Mouse (Mus musculus) liver, embryonic 12.5 days (tissue): ENCODE measurements around the gene Tst. TPM values are rescaled to one million over a fixed set of nuclear protein-coding genes. Genes with fewer than 3 reads are reported as not detected.

Experiments used
- ATAC-seq: fragments of 200-750 bp; cut with Nextera tagmentation; 2 replicates; pipeline ENCODE4 v1.8.0; 2017; ENCODE audit warnings: moderate number of reproducible peaks, mild to moderate bottlenecking, moderate library complexity
- H3K27ac ChIP-seq: fragments of 300-500 bp; sonication (generic); 2 replicates; pipeline ENCODE4 v1.5.1; 2016; ENCODE audit warnings: mild to moderate bottlenecking
- H3K27me3 ChIP-seq: fragments of 300-500 bp; sonication (generic); replicated peaks from 2 replicates; pipeline ENCODE4 v1.6.1; 2016; ENCODE audit warnings: mild to moderate bottlenecking, moderate library complexity
- H3K36me3 ChIP-seq: fragments of 300-500 bp; sonication (generic); 2 replicates; pipeline ENCODE4 v1.6.1; 2016; ENCODE audit warnings: mild to moderate bottlenecking, moderate library complexity
- H3K4me1 ChIP-seq: fragments of 300-500 bp; sonication (generic); 2 replicates; pipeline ENCODE4 v1.6.1; 2016
- H3K4me2 ChIP-seq: fragments of 300-500 bp; sonication (generic); 2 replicates; pipeline ENCODE4 v1.6.1; 2016; ENCODE audit warnings: mild to moderate bottlenecking, moderate library complexity
- H3K4me3 ChIP-seq: fragments of 300-500 bp; sonication (generic); 2 replicates; pipeline ENCODE4 v1.5.1; 2016; ENCODE audit warnings: mild to moderate bottlenecking, moderate library complexity
- H3K9ac ChIP-seq: fragments of 300-500 bp; sonication (generic); 2 replicates; pipeline ENCODE4 v1.6.1; 2016; ENCODE audit warnings: mild to moderate bottlenecking, moderate library complexity
- H3K9me3 ChIP-seq: fragments of 300-500 bp; sonication (generic); replicated peaks from 2 replicates; pipeline ENCODE4 v1.6.1; 2016; ENCODE audit warnings: mild to moderate bottlenecking, moderate library complexity
- WGBS: fragments of 180-500 bp; shearing (Covaris S2); methylation state at CpG from one replicate; pipeline ENCODE4 v1.1.7; 2016; ENCODE audit not compliant: insufficient replicate concordance; 5-methylcytosine and 5-hydroxymethylcytosine counted together
- polyA plus RNA-seq: library from polyadenylated mRNA; unstranded; fragments of >200 nt; fragmentation: Nextera tagmentation; extraction: Ambion mirVana; gene quantifications from 2 replicates; pipeline ENCODE4 v1.2.1, GENCODE M21; 2016

The Tst gene
- polyA plus RNA-seq, 1 experiment from 2014 or later, result 92.8 TPM

DNA sequence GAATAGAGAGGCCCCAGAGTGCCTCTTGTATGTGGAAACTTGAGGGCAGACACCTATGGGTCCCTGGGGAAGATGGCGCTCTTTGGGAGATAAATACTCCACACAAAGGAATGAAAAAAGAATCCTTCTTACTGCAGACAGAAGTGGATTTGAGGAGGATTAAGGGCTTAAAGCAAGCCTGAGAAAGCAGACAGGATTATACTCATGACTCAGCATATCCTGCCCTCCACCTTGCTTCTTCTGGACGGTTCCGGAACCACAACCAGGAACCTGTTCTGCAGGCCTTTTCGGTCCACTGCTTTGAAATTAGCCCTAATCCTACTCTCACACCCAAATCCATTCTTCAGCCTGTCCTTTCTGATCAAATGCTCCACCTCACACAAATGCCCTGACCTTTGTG is 23.6 kb downstream of the Tst start:
- H3K4me1 ChIP-seq, result peaks cover 9% of the 10 kb centered on the region; the same call in 1 of the 2 replicates
- no peaks in the 10 kb centered on the region for H3K9me3 ChIP-seq
- no peak overlapping the region for H3K4me3 ChIP-seq
- H3K27me3 ChIP-seq, result peaks cover 8% of the 10 kb centered on the region; the same call in 1 of the 2 replicates
- WGBS, result 83% methylated on average over 4 of the region's 4 CpGs
- ATAC-seq, result no peak
- no peaks in the 10 kb centered on the region for H3K36me3 ChIP-seq
- no peak overlapping the region for H3K27ac ChIP-seq
- no peak overlapping the region for H3K9ac ChIP-seq
- no peak overlapping the region for H3K4me2 ChIP-seq

DNA sequence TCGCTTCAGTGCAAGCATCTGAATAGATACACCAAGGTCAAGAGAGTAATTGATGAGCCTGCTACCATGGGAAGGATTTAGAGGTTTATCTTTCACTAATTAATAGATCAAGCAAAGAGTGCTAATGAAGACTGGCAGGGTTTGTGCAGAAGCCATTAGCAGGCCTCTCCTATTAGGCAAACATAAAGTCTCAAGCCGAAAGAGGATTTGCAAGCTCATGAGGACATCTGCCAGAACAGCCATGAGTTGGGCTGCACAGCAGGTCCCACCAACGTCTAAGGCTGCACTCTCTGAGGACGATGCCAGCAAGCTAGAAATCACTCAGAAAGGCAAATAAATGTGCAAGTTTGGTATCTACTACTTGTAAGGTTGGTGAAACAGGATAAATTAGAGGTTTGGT is 25.0 kb downstream of the Tst start:
- Histone ChIP-seq H3K4me1 (peaks cover 9% of the 10 kb centered on the region; the same call in 1 of the 2 replicates), H3K9me3 (no peaks in the 10 kb centered on the region), H3K36me3 (no peaks in the 10 kb centered on the region), H3K27me3 (peaks cover 5% of the 10 kb centered on the region; the same call in 1 of the 2 replicates), H3K4me3 (no peak overlapping the region), H3K9ac (no peak overlapping the region), H3K27ac (no peak overlapping the region), H3K4me2 (no peak overlapping the region)
- WGBS, result 56% methylated on average over 4 of the region's 4 CpGs
- no peak for ATAC-seq

DNA sequence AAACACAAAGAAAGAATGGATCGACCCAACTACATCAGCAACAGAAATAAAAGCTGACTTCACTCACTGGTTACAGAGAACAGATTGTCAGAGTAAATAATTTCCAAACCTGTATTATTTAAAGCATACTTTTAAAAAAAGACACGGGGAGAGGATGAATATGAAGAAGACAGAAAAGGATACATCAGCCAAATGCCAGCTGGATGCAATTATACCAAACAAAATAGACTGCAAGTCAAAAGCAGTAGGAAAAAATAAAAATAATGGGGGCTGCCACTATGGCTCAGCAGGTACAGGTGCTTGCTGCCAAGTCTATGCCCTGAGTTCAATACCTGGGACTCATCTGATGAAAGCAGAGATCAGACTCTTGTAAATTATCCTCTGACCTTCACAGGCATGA is 25.5 kb downstream of the Tst start:
- Histone ChIP-seq H3K4me2 (no peak overlapping the region), H3K9me3 (no peaks in the 10 kb centered on the region), H3K9ac (no peak overlapping the region), H3K4me3 (no peak overlapping the region), H3K36me3 (no peaks in the 10 kb centered on the region), H3K27ac (no peak overlapping the region), H3K27me3 (peaks cover 5% of the 10 kb centered on the region; the same call in 1 of the 2 replicates), H3K4me1 (peaks cover 9% of the 10 kb centered on the region; the same call in 1 of the 2 replicates)
- 59% methylated on average over 2 of the region's 2 CpGs for WGBS
- no peak for ATAC-seq

DNA sequence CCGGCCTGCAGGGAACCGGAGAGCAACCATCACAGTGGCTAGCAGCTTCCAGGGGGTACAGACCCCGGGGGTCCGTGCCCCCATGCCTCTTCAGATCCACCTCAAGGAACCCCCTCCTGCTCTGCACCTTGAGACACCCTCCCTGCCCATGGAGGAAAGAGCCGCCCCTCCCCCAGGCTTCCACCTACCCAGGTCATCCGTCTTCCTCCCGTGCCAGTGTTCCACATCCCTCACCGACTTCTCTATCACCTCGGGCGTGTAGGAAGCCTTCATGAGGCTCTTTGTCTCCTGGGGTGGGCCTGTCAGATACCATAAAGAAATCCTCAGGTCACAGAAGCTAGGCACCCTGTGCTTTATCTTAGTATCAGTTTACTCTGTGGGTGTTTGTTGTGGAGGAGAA is 27.2 kb downstream of the Tst start:
- ATAC-seq, result no peak
- H3K4me2 ChIP-seq, result no peak overlapping the region
- 63% methylated on average over 10 of the region's 10 CpGs for WGBS
- H3K36me3 ChIP-seq, result no peaks in the 10 kb centered on the region
- no peak overlapping the region for H3K27ac ChIP-seq
- H3K4me3 ChIP-seq, result no peak overlapping the region
- H3K27me3 ChIP-seq, result peaks cover 5% of the 10 kb centered on the region; the same call in 1 of the 2 replicates
- H3K9ac ChIP-seq, result no peak overlapping the region
- H3K9me3 ChIP-seq, result no peaks in the 10 kb centered on the region
- H3K4me1 ChIP-seq, result no peaks in the 10 kb centered on the region

DNA sequence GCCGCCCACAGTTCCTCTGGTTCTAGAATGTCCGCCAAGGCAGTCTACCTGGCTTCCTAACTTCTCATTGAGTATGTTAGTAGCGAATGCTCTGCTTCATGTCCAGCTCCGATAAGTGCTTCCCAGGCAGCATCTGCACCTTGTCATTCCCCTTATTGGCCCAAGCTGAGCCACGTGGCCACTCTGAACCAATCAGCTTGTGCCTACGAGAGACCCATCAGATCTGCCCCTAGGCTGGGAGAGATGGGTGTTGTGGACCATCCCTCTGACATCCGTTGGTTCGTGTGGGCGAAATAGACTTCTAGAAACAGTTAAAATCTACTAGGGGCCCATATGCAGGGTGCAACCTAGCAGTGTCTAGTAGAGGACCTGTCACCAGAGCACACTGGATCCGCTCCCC is 27.8 kb downstream of the Tst start:
- ATAC-seq, result no peak
- Histone ChIP-seq H3K36me3 (no peaks in the 10 kb centered on the region), H3K9me3 (no peaks in the 10 kb centered on the region), H3K4me1 (no peaks in the 10 kb centered on the region), H3K4me2 (no peak overlapping the region), H3K27ac (no peak overlapping the region), H3K4me3 (no peak overlapping the region), H3K9ac (no peak overlapping the region), H3K27me3 (peaks cover 5% of the 10 kb centered on the region; the same call in 1 of the 2 replicates)
- 67% methylated on average over 10 of the region's 10 CpGs for WGBS

DNA sequence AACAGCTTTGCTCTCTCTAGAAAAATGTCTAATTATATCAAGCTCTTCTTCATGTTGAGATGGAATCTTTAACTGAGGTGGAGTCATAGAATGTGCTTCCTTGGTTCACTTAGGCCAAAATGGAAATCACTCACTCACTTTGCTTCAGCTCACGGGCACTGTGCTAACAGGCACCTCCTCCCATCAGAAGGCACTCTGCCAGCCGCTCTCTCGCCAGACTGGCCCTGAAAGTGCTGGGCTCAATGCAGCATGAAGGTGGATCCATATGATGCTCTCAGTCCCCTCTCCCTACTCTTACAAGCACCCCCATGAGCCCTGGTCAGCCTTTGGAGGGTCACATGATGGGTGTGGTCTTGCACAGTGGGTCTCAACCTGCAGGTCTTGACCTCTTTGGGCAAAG is 31.5 kb downstream of the Tst start:
- no peak overlapping the region for H3K9ac ChIP-seq
- no peaks in the 10 kb centered on the region for H3K9me3 ChIP-seq
- no peak overlapping the region for H3K4me3 ChIP-seq
- H3K36me3 ChIP-seq, result no peaks in the 10 kb centered on the region
- no peak overlapping the region for H3K27ac ChIP-seq
- H3K4me2 ChIP-seq, result no peak overlapping the region
- ATAC-seq, result no peak
- 69% methylated on average over 3 of the region's 3 CpGs for WGBS
- H3K4me1 ChIP-seq, result no peaks in the 10 kb centered on the region
- H3K27me3 ChIP-seq, result peaks cover 21% of the 10 kb centered on the region

DNA sequence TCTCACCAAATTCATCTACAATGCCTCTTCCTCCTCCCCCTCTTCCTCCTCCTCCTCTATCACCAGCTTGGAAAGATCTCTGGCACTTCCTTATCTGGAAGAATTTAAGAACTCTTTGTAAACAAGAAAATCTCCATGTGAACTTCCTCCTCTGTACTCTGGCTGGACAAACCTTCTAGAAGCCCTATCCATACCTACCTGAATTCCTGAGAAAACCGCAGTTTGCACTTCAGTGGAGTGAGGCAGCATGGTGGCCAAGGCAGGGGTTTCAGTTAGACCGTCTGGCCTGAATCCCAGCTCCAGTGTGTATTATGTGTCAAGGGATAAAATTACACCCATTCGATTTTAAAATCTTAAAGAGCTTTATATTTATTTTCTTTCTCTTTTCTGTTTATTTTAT is 32.9 kb downstream of the Tst start:
- no peak overlapping the region for H3K4me3 ChIP-seq
- H3K27ac ChIP-seq, result no peak overlapping the region
- no peak overlapping the region for H3K9ac ChIP-seq
- H3K27me3 ChIP-seq, result peaks cover 18% of the 10 kb centered on the region
- WGBS, result 67% methylated on average over 3 of the region's 3 CpGs
- no peak for ATAC-seq
- no peak overlapping the region for H3K4me2 ChIP-seq
- H3K4me1 ChIP-seq, result no peaks in the 10 kb centered on the region
- H3K9me3 ChIP-seq, result no peaks in the 10 kb centered on the region
- H3K36me3 ChIP-seq, result no peaks in the 10 kb centered on the region

DNA sequence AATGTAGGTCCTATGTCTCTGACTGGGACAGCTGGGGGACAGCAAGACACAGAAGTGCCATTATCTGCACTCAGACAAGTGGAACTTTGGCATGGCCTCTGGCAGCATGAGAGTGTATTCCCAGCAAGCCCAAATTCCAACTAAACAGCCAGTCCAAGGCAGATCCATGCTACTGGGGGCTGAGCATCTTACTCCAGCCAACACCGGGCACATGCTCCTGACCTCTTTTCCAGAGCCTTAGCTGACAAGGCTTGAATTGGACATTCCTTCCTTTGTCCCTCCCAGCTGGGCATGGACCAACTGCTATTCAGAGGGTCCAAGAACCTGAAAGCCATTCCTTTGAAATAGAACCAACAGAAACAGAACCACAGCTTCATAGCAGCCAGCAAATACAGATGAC is 36.1 kb downstream of the Tst start:
- Histone ChIP-seq H3K36me3 (no peaks in the 10 kb centered on the region), H3K4me3 (no peak overlapping the region), H3K27me3 (peaks cover 21% of the 10 kb centered on the region), H3K9ac (no peak overlapping the region), H3K27ac (peak overlapping the region; percentile 15; the same call in 1 of the 2 replicates), H3K4me1 (no peaks in the 10 kb centered on the region), H3K4me2 (no peak overlapping the region), H3K9me3 (no peaks in the 10 kb centered on the region)
- 84% methylated on average over 1 of the region's 1 CpGs for WGBS
- ATAC-seq, result no peak

DNA sequence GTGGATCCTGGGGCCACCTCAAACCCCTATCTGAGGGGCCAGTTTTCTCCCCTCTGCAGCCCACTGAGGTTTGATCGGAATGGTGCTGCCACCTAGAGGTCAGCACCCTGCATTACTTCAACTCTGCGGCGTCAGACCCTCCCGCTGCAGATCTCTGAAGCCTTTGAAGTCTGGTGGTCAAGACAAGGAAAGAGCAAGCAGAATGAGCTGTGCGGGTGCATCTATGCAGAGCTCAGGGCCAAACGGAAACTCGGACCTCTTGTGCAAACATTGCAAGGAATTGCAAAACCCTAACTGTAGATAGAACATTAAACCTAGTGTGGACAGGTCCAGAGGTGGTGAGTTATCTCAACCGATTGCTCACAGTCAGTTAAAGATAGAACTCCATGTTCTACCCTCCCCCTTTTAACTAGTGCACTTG is 36.8 kb downstream of the Tst start:
- Histone ChIP-seq H3K27me3 (peaks cover 21% of the 10 kb centered on the region), H3K4me1 (no peaks in the 10 kb centered on the region), H3K9ac (no peak overlapping the region), H3K36me3 (no peaks in the 10 kb centered on the region), H3K4me2 (no peak overlapping the region), H3K4me3 (no peak overlapping the region), H3K27ac (no peak overlapping the region), H3K9me3 (no peaks in the 10 kb centered on the region)
- 4% methylated on average over 8 of the region's 8 CpGs for WGBS
- peak; percentile 79 for ATAC-seq

DNA sequence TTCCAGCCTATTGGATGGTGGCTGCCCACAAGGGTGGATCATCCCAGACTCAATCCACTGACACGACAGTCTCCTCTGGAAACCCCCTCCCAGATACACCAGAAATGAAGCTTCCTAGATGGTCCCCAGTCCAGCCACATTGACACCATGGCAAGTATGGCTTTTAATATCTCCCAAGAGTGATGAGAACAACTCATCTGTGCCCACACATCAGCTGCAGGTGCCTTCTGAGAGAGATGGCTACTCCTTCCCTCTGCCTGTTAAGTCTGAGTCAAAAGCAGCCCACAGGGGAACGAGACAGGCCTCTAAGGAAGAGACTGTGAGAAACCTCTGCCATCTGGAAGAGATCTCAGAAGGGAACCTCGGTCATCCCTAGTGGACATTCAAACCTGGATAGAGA is 37.9 kb downstream of the Tst start:
- H3K4me2 ChIP-seq, result no peak overlapping the region
- no peak for ATAC-seq
- no peak overlapping the region for H3K4me3 ChIP-seq
- H3K27ac ChIP-seq, result no peak overlapping the region
- no peak overlapping the region for H3K9ac ChIP-seq
- H3K9me3 ChIP-seq, result no peaks in the 10 kb centered on the region
- WGBS, result 45% methylated on average over 3 of the region's 3 CpGs
- H3K27me3 ChIP-seq, result peaks cover 21% of the 10 kb centered on the region
- H3K36me3 ChIP-seq, result no peaks in the 10 kb centered on the region
- no peaks in the 10 kb centered on the region for H3K4me1 ChIP-seq

DNA sequence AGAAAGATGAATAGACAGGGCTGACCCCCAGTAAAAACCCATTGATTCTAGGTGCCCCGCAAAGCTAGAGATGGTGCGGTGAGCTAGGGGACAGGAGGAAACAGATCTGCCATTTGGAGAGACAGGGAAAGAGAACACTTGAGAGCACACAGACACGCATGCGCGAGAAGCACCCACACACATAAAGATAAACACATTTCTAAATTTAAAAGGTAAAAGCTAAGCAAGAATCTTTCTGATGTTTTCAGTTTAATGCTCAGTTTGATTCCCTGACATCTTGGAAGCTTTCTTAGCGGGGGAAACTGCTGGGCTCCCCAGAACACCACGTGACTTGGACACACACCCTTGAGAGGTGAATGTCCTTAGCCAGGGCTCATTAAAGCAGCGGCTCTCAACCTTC is 38.8 kb downstream of the Tst start:
- WGBS, result 67% methylated on average over 8 of the region's 8 CpGs
- Histone ChIP-seq H3K27me3 (peaks cover 21% of the 10 kb centered on the region), H3K4me3 (no peak overlapping the region), H3K4me1 (no peaks in the 10 kb centered on the region), H3K4me2 (no peak overlapping the region), H3K27ac (no peak overlapping the region), H3K9ac (no peak overlapping the region), H3K36me3 (no peaks in the 10 kb centered on the region), H3K9me3 (no peaks in the 10 kb centered on the region)
- no peak for ATAC-seq

DNA sequence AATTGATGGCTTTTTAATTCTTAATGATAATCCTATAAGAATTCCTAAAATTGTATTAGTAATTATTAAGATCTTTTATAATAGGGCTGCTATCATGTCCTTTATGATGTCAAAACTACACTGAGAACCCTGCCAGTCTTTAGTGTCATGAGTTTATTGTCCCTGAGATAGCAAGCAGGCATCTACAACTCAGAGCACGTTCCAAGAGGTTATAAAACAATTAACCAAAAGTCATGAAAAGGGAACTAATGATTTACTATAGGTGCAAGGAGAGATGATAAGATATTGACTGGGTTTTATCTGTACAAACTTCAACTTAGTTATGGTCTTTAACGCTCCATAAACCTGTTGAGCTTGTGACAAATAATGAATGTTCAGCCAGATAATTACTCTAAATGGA is 39.8 kb downstream of the Tst start:
- no peak overlapping the region for H3K9ac ChIP-seq
- H3K4me2 ChIP-seq, result no peak overlapping the region
- H3K4me3 ChIP-seq, result no peak overlapping the region
- H3K27me3 ChIP-seq, result peaks cover 18% of the 10 kb centered on the region
- 41% methylated on average over 2 of the region's 2 CpGs for WGBS
- no peaks in the 10 kb centered on the region for H3K36me3 ChIP-seq
- no peak overlapping the region for H3K27ac ChIP-seq
- H3K4me1 ChIP-seq, result no peaks in the 10 kb centered on the region
- no peak for ATAC-seq
- H3K9me3 ChIP-seq, result no peaks in the 10 kb centered on the region

DNA sequence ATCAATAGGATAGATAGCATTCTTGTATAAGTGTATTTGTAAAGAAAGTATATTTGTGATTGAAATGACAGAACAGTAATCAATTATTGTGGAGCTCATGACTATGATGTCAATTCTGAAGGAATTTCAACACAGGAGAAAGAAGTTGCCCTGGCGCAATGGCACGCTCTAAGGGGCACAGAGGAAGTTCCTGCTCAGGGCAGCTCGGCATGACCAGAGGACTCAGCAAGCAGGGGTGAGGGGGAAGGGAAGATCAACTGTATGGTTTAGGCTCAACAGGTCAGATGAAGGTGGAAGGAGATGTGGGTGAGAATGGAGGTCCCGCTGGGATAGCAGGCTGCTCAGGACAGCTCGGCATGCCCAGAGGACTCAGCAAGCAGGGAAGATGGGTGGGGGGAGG is 50.2 kb downstream of the Tst start:
- no peaks in the 10 kb centered on the region for H3K4me1 ChIP-seq
- no peak overlapping the region for H3K9ac ChIP-seq
- no peak overlapping the region for H3K4me3 ChIP-seq
- H3K27ac ChIP-seq, result no peak overlapping the region
- H3K36me3 ChIP-seq, result no peaks in the 10 kb centered on the region
- WGBS, result 67% methylated on average over 5 of the region's 5 CpGs
- H3K4me2 ChIP-seq, result no peak overlapping the region
- peaks cover 6% of the 10 kb centered on the region; the same call in 1 of the 2 replicates for H3K27me3 ChIP-seq
- no peak for ATAC-seq
- H3K9me3 ChIP-seq, result no peaks in the 10 kb centered on the region
